Mouse (Mus musculus) neutrophil, adult 5-6 weeks (primary cell): ENCODE measurements around the gene 1700025G04Rik. TPM values are rescaled to one million over a fixed set of nuclear protein-coding genes. Genes with fewer than 3 reads are reported as not detected.

Experiments used
- ATAC-seq: fragments of 151-379, 151-347 bp; 2 replicates; pipeline ENCODE4 v1.8.0; 2017; ENCODE audit warnings: mild to moderate bottlenecking, moderate TSS enrichment; ENCODE audit not compliant: insufficient number of reproducible peaks, poor library complexity, low FRiP score, severe bottlenecking; ENCODE audit errors: extremely low read depth
- total RNA-seq: library from RNA; stranded (forward); fragments of 200-1000 nt; gene quantifications from 2 replicates; pipeline ENCODE4 v1.2.3, GENCODE M21; 2017

1700025G04Rik gene
- total RNA-seq, 1 experiment from 2014 or later = 4.4 TPM

- ATAC-seq = no peak
Measured at GRCm38 (mm10) chr1:151976850-151977249, 113.1 kb downstream of the 1700025G04Rik start.

GRCm38 (mm10) chr1:151975418-151976379 is 114.2 kb downstream of the 1700025G04Rik start:
- ATAC-seq = no peak

GRCm38 (mm10) chr1:151974887-151975286 is 115.0 kb downstream of the 1700025G04Rik start:
- ATAC-seq = no peak

- ATAC-seq = no peak
Measured at GRCm38 (mm10) chr1:151974424-151974823, 115.5 kb downstream of the 1700025G04Rik start.

- no peak for ATAC-seq
Measured at GRCm38 (mm10) chr1:151973110-151973700, 116.7 kb downstream of the 1700025G04Rik start.

GRCm38 (mm10) chr1:151971581-151971980 is 118.3 kb downstream of the 1700025G04Rik start:
- no peak for ATAC-seq

GRCm38 (mm10) chr1:151968126-151968525 is 121.8 kb downstream of the 1700025G04Rik start:
- ATAC-seq = no peak

- no peak for ATAC-seq
Measured at GRCm38 (mm10) chr1:151964811-151965210, 125.1 kb downstream of the 1700025G04Rik start.

- no peak for ATAC-seq
Measured at GRCm38 (mm10) chr1:151963248-151963647, 126.7 kb downstream of the 1700025G04Rik start.

- no peak for ATAC-seq
Measured at GRCm38 (mm10) chr1:151962078-151962477, 127.8 kb downstream of the 1700025G04Rik start.

- ATAC-seq = no peak
Measured at GRCm38 (mm10) chr1:151961204-151961603, 128.7 kb downstream of the 1700025G04Rik start.

GRCm38 (mm10) chr1:151959010-151959409 is 130.9 kb downstream of the 1700025G04Rik start:
- ATAC-seq = no peak

GRCm38 (mm10) chr1:151958442-151958841 is 131.5 kb downstream of the 1700025G04Rik start:
- no peak for ATAC-seq

GRCm38 (mm10) chr1:151957669-151958068 is 132.3 kb downstream of the 1700025G04Rik start:
- no peak for ATAC-seq

GRCm38 (mm10) chr1:151955866-151956265 is 134.1 kb downstream of the 1700025G04Rik start:
- no peak for ATAC-seq

- ATAC-seq = no peak
Measured at GRCm38 (mm10) chr1:151953563-151953962, 136.4 kb downstream of the 1700025G04Rik start.

- ATAC-seq = no peak
Measured at GRCm38 (mm10) chr1:151948065-151948464, 141.9 kb downstream of the 1700025G04Rik start.

- no peak for ATAC-seq
Measured at GRCm38 (mm10) chr1:151947571-151947970, 142.4 kb downstream of the 1700025G04Rik start.

GRCm38 (mm10) chr1:151944457-151945223 is 145.3 kb downstream of the 1700025G04Rik start:
- ATAC-seq = no peak
